Mouse (Mus musculus) kidney, adult 2 months (tissue): ENCODE measurements at regions not wholly inside any gene's neighbourhood (a gene's known extent, or its start where the extent isn't known, plus 50 kb on each side); places are given as distances from the start of the nearest gene placed in this dataset.

Source experiments
- CTCF ChIP-seq: fragments of 200-500 bp; conservative IDR thresholded peaks from 2 replicates; pipeline ENCODE4 v1.5.1; 2011; ENCODE audit warnings: low read depth, mild to moderate bottlenecking, control low read depth, low read length, moderate library complexity, mixed read lengths; ENCODE audit not compliant: insufficient read depth, insufficient read length
- POLR2A ChIP-seq: fragments of 200-500 bp; IDR thresholded peaks from one replicate; pipeline ENCODE4 v1.6.1; 2011; ENCODE audit warnings: low read depth, low read length, control low read depth

DNA sequence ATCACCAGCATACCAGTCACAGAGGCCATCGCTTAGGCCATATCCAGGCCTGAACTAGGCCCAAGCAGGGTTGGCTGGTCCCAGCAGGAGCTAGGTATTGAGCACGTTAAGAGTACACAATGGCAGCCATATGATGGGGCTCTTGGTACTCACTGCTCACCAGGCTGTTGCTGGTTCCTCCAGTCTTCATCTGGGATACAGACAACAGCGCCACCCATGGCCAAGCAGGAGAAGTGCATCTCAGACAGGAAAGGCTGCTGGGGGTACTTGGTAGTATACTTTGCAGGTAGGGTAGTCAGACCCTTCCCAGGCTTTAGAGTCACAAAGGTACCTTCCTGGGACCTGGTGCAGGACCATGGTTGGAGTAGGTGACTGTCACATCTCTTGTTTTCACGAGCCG is 441.1 kb upstream of the Zmiz1 start:
- TF ChIP-seq CTCF (peak; percentile 56), POLR2A (no peak)
